Mouse (Mus musculus): ENCODE measurements around the gene Grap2. TPM values are rescaled to one million over a fixed set of nuclear protein-coding genes. Genes with fewer than 3 reads are reported as not detected.

Gene Grap2
- polyA plus RNA-seq, 1 experiment from 2014 or later = 0.66 TPM

DNA sequence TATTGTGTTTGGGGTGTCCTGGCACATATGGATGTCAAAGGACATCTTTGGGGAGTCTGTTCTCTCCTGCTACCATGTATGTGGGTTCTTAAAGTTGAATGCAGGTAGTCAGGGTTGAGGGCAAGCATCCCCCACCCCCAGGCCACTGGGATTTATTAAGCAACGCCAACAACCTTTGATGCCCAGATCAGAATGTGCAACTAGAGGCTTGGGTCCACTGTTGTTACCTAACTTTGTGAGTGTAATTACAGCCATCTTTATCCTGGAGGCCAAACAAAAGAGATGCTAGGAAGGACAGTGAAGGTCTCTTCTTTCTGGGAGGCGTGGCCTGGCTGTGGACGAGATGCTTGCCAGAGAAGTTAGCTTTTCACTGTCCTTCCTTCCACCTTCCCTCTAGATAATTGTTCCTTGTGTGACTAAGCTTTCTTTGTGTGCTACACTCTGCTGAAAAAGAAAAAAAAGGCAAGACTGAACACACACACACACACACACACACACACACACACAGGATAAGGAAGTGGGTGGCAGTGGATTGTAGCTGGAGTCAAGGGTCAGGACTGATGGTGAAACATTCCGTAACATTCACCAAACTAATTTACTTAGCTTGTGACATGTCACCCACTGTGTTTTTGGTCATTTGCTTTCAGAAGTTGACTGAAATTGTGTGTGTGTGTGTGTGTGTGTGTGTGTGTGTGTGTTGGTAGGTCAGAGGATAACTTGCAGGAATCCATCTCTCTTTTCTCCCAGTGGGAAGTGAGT lies 101.1 kb downstream of the Grap2 start:
- H3K4me1 ChIP-seq (ENCODE audit: control insufficient read depth, insufficient read depth, low read length) = peaks cover 15% of the 10 kb centered on the region
- ATAC-seq (ENCODE audit: low FRiP score, low TSS enrichment) = no peak
- 75% methylated on average over 4 of the region's 4 CpGs for WGBS
- H3K27me3 ChIP-seq (ENCODE audit: control insufficient read depth, insufficient read depth, low read length) = peaks cover 19% of the 10 kb centered on the region
- H3K36me3 ChIP-seq (ENCODE audit: control insufficient read depth, insufficient read depth, low read length) = no peaks in the 10 kb centered on the region
- H3K27ac ChIP-seq (replicated peaks; ENCODE audit: low read depth, low read length) = no peak overlapping the region
- DNase-seq = no peak
- no peaks in the 10 kb centered on the region for H3K9me3 ChIP-seq (ENCODE audit: control insufficient read depth, low read length)
- no peak overlapping the region for H3K9ac ChIP-seq (replicated peaks; ENCODE audit: low read length)
- H3K4me2 ChIP-seq (ENCODE audit: low read length) = no peak overlapping the region
- H3K4me3 ChIP-seq (replicated peaks; ENCODE audit: low read depth, low read length) = no peak overlapping the region

DNA sequence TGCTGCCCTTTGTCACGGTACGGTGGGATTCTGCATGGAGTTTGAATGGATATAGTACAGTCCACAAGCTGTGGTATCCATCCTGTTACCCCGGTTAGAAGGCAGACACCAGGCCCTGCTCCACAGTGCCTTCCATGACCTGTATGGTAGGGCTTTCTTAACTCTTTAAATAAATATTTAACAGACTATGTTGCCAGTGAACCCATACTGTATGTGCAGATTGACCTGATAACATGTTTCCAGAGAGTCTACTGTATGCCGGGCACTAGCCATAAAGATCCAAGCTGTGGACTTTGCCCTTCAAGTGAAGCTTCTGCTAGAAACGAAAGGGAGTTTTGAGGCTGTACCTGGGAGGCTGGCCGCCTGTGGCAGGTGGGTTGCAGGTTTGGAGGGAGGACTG lies 102.3 kb downstream of the Grap2 start:
- H3K4me3 ChIP-seq (replicated peaks; ENCODE audit: low read depth, low read length) = no peak overlapping the region
- peaks cover 19% of the 10 kb centered on the region for H3K27me3 ChIP-seq (ENCODE audit: control insufficient read depth, insufficient read depth, low read length)
- DNase-seq = no peak
- no peak overlapping the region for H3K9ac ChIP-seq (replicated peaks; ENCODE audit: low read length)
- no peak overlapping the region for H3K4me2 ChIP-seq (ENCODE audit: low read length)
- H3K36me3 ChIP-seq (ENCODE audit: control insufficient read depth, insufficient read depth, low read length) = no peaks in the 10 kb centered on the region
- WGBS = 88% methylated on average over 6 of the region's 6 CpGs
- H3K9me3 ChIP-seq (ENCODE audit: control insufficient read depth, low read length) = no peaks in the 10 kb centered on the region
- ATAC-seq (ENCODE audit: low FRiP score, low TSS enrichment) = no peak
- H3K27ac ChIP-seq (replicated peaks; ENCODE audit: low read depth, low read length) = no peak overlapping the region
- H3K4me1 ChIP-seq (ENCODE audit: control insufficient read depth, insufficient read depth, low read length) = peaks cover 18% of the 10 kb centered on the region

DNA sequence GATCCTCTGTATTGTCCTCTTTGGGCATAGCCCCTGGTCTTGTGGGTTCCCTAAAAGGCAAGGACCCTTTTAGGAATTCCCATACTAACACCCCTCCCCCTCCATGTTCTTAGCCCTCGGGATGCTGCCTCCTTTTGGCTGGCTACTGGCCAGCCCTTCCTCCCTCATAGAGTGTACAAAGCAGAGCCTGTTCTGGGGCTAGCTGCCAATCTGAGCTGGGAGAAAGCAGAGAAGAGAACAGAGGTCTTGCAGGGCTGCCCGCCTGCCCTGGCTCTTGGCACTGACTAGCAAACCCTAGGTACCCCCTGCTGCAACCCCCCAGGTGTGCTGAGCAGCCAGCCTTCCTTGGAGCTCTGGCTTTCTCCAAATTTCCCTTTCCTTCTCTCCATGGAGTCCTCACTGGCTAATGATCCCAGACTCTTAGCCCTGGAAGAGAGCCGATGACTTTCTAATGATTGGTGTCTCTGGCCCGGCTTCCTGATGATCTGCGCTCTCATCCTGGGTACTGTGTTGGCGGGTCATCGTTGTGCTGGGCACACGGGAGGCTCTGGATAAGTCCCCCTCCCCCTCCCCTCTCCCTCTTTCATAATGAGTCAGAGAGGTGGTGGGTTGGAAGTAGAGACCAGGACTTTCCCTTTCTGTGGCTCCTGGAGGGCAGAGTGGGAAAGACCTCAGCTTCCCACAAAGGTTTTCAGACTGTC lies 107.3 kb downstream of the Grap2 start:
- DNase-seq = peak; percentile 78
- ATAC-seq (ENCODE audit: low FRiP score, low TSS enrichment) = no peak
- H3K27ac ChIP-seq (replicated peaks; ENCODE audit: low read depth, low read length) = no peak overlapping the region; the same call in 1 of the 2 replicates
- H3K36me3 ChIP-seq (ENCODE audit: control insufficient read depth, insufficient read depth, low read length) = no peaks in the 10 kb centered on the region
- no peak overlapping the region; the same call in 1 of the 2 replicates for H3K9ac ChIP-seq (replicated peaks; ENCODE audit: low read length)
- H3K27me3 ChIP-seq (ENCODE audit: control insufficient read depth, insufficient read depth, low read length) = no peaks in the 10 kb centered on the region
- H3K4me1 ChIP-seq (ENCODE audit: control insufficient read depth, insufficient read depth, low read length) = peaks cover 28% of the 10 kb centered on the region
- 42% methylated on average over 8 of the region's 8 CpGs for WGBS
- H3K9me3 ChIP-seq (ENCODE audit: control insufficient read depth, low read length) = no peaks in the 10 kb centered on the region
- no peak overlapping the region for H3K4me3 ChIP-seq (replicated peaks; ENCODE audit: low read depth, low read length)
- H3K4me2 ChIP-seq (ENCODE audit: low read length) = no peak overlapping the region

DNA sequence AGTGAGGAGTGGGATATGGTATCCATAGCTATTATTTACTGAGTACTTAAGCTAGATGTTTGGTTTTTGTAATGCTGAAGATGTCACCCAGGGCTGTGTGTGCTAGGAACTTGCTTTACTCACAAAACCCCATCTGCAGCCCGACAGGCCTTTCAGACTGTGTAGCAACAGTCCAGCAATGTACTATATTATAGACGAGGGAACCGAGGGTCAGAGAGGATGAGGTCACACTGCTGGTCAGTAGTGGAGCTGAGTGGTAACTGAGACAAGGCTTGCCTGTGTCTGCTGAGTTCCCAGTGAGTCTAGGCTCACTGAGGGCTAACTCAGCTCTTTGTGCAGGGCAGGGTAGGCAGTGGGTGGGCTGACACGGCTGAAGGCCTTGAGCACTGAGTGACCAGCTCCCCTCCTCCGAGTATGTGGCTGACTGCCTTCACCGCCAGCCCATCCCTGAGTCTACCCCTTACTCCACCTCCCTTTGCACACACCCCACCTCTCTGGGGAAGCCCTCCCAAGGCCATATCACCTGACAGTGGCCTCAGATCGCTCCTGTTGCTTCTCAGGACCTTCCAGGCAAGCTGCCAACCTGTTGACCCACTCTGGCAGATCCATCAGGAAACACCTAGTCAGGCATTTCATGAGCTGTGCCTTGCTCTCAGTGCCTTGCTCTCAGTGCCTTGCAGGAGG lies 108.1 kb downstream of the Grap2 start:
- peaks cover 36% of the 10 kb centered on the region for H3K4me1 ChIP-seq (ENCODE audit: control insufficient read depth, insufficient read depth, low read length)
- DNase-seq (no peak), ATAC-seq (ENCODE audit: low FRiP score, low TSS enrichment) (no peak)
- no peaks in the 10 kb centered on the region for H3K9me3 ChIP-seq (ENCODE audit: control insufficient read depth, low read length)
- no peak overlapping the region for H3K9ac ChIP-seq (replicated peaks; ENCODE audit: low read length)
- H3K27me3 ChIP-seq (ENCODE audit: control insufficient read depth, insufficient read depth, low read length) = no peaks in the 10 kb centered on the region
- no peak overlapping the region for H3K4me3 ChIP-seq (replicated peaks; ENCODE audit: low read depth, low read length)
- no peaks in the 10 kb centered on the region for H3K36me3 ChIP-seq (ENCODE audit: control insufficient read depth, insufficient read depth, low read length)
- no peak overlapping the region for H3K4me2 ChIP-seq (ENCODE audit: low read length)
- 49% methylated on average over 7 of the region's 7 CpGs for WGBS
- H3K27ac ChIP-seq (replicated peaks; ENCODE audit: low read depth, low read length) = no peak overlapping the region

DNA sequence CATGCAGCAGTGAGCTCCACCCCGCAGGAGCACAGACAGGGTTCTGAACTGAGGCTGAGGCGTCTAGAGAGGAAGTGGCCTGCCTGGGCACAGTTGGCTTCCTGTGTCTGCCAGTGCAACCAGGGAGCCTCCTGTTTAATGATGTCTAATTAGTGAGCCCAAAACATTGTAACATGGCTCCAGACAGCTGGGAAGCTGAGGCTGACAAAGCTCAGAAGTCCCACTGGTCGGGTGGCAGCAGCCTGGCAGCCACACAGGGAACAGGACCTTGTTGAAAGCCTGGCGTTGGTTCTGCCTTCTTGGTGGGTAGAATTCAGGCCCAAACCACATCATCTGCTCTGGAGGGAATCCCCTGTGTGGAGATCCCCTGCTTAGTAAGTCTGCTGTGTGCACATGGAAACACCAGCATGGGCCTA lies 109.1 kb downstream of the Grap2 start:
- WGBS = 67% methylated on average over 4 of the region's 4 CpGs
- peaks cover 46% of the 10 kb centered on the region for H3K4me1 ChIP-seq (ENCODE audit: control insufficient read depth, insufficient read depth, low read length)
- H3K9me3 ChIP-seq (ENCODE audit: control insufficient read depth, low read length) = no peaks in the 10 kb centered on the region
- H3K4me3 ChIP-seq (replicated peaks; ENCODE audit: low read depth, low read length) = no peak overlapping the region
- no peak overlapping the region for H3K4me2 ChIP-seq (ENCODE audit: low read length)
- no peak overlapping the region for H3K9ac ChIP-seq (replicated peaks; ENCODE audit: low read length)
- DNase-seq (no peak), ATAC-seq (ENCODE audit: low FRiP score, low TSS enrichment) (no peak)
- no peaks in the 10 kb centered on the region for H3K27me3 ChIP-seq (ENCODE audit: control insufficient read depth, insufficient read depth, low read length)
- no peak overlapping the region for H3K27ac ChIP-seq (replicated peaks; ENCODE audit: low read depth, low read length)
- H3K36me3 ChIP-seq (ENCODE audit: control insufficient read depth, insufficient read depth, low read length) = no peaks in the 10 kb centered on the region

DNA sequence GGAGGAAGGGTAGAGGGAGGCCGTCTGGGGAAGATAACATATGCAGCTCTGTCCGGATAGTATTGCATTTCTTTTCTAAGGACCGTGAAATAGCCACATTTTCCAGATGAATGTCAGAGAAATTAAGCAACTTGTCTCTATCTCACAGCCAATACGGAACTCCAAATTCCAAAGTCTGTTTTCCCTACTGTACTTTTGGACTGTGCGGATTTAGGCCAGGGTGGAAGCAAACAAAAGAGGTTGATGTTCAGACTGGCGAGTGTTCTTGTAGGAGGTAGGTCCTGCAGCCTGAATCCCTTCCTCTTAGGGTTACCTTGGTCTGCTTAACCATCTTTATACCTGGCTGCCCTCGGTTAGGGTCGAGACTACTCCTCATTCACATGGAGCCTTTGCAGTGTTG lies 109.9 kb downstream of the Grap2 start:
- ATAC-seq (ENCODE audit: low FRiP score, low TSS enrichment) = no peak
- H3K9me3 ChIP-seq (ENCODE audit: control insufficient read depth, low read length) = no peaks in the 10 kb centered on the region
- no peaks in the 10 kb centered on the region for H3K36me3 ChIP-seq (ENCODE audit: control insufficient read depth, insufficient read depth, low read length)
- no peak overlapping the region for H3K4me2 ChIP-seq (ENCODE audit: low read length)
- H3K27ac ChIP-seq (replicated peaks; ENCODE audit: low read depth, low read length) = no peak overlapping the region
- H3K27me3 ChIP-seq (ENCODE audit: control insufficient read depth, insufficient read depth, low read length) = no peaks in the 10 kb centered on the region
- H3K9ac ChIP-seq (replicated peaks; ENCODE audit: low read length) = no peak overlapping the region
- 85% methylated on average over 8 of the region's 8 CpGs for WGBS
- H3K4me1 ChIP-seq (ENCODE audit: control insufficient read depth, insufficient read depth, low read length) = peaks cover 48% of the 10 kb centered on the region
- no peak for DNase-seq
- no peak overlapping the region for H3K4me3 ChIP-seq (replicated peaks; ENCODE audit: low read depth, low read length)

DNA sequence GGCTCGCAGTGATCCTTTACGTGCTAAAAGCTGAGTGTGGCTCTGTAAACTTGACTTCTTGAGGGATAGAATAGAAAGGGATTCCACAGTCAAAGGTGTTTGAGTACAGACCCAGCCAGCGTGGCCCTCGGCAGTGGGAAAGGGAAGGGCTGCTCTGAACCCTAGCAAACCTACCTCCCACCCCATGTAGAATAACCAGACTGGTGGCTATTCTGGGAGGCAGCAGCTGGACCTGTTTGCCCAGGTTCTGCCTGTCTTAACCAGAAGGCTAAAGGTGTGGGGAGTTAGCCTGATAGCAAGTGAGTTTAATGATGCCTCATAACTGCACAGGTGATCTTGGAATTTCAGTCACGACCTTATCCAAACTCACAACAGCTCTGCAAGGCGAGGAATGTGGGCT lies 110.8 kb downstream of the Grap2 start:
- Histone ChIP-seq H3K27ac (replicated peaks; ENCODE audit: low read depth, low read length) (no peak overlapping the region), H3K4me1 (ENCODE audit: control insufficient read depth, insufficient read depth, low read length) (peaks cover 47% of the 10 kb centered on the region), H3K27me3 (ENCODE audit: control insufficient read depth, insufficient read depth, low read length) (no peaks in the 10 kb centered on the region), H3K9me3 (ENCODE audit: control insufficient read depth, low read length) (no peaks in the 10 kb centered on the region), H3K4me2 (ENCODE audit: low read length) (no peak overlapping the region), H3K36me3 (ENCODE audit: control insufficient read depth, insufficient read depth, low read length) (no peaks in the 10 kb centered on the region), H3K9ac (replicated peaks; ENCODE audit: low read length) (no peak overlapping the region), H3K4me3 (replicated peaks; ENCODE audit: low read depth, low read length) (no peak overlapping the region)
- no peak for DNase-seq
- WGBS = 89% methylated on average over 6 of the region's 6 CpGs
- ATAC-seq (ENCODE audit: low FRiP score, low TSS enrichment) = no peak

DNA sequence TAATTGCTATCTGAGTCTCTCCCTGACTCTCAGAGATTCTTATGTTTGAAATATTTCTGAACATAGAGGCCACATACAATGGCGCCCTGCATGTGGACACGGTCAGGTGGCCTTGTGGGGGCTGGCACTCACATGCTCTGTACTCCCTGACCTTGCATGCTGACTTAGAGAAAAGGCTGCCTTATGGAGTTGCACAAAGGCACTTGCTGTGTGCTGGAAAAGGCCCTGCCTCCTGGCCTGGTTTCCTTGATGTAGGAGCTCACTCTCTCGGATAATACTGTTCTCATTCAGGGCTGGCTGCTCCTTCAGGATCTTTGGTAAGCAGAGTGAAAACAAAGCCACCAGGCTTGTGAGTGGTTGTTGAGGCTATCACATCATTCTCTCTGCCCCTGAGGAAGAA lies 111.6 kb downstream of the Grap2 start:
- ATAC-seq (ENCODE audit: low FRiP score, low TSS enrichment) (no peak), DNase-seq (no peak)
- H3K27ac ChIP-seq (replicated peaks; ENCODE audit: low read depth, low read length) = peak overlapping the region; percentile 1; the same call in 1 of the 2 replicates
- no peak overlapping the region for H3K9ac ChIP-seq (replicated peaks; ENCODE audit: low read length)
- 45% methylated on average over 3 of the region's 3 CpGs for WGBS
- H3K9me3 ChIP-seq (ENCODE audit: control insufficient read depth, low read length) = no peaks in the 10 kb centered on the region
- peaks cover 45% of the 10 kb centered on the region for H3K4me1 ChIP-seq (ENCODE audit: control insufficient read depth, insufficient read depth, low read length)
- H3K27me3 ChIP-seq (ENCODE audit: control insufficient read depth, insufficient read depth, low read length) = no peaks in the 10 kb centered on the region
- H3K36me3 ChIP-seq (ENCODE audit: control insufficient read depth, insufficient read depth, low read length) = no peaks in the 10 kb centered on the region
- H3K4me3 ChIP-seq (replicated peaks; ENCODE audit: low read depth, low read length) = no peak overlapping the region
- no peak overlapping the region for H3K4me2 ChIP-seq (ENCODE audit: low read length)

Measured in midbrain, embryonic 14.5 days (tissue).